Mouse (Mus musculus): ENCODE measurements around the gene Arg1.

DNA sequence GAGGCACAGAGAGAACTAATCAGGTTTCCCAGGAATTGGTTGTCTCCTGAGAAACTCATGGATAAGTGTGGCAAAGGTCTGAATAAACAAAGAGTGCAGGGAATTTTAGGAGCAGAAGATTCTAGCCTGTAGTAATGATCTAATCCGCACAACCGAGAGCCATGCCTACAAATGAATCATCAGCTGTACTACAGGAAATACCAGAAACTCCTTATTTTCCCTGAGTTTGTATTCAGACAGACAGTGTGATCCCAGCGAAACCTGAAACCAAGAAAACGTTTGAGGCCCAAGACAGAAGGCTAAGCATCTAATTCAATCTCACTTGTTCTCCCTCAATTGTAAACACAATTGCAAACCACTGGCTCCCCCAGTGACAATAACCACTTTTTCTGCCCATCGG is 46.1 kb upstream of the Arg1 start:
- no peak for TF ChIP-seq POLR2A (IDR thresholded peaks at IDR 0.05; ENCODE audit: borderline replicate concordance, low read depth, low read length)
- TF ChIP-seq CTCF (IDR thresholded peaks at IDR 0.05; ENCODE audit: low read depth, low read length): no peak
